Mouse (Mus musculus) embryonic facial prominence, embryonic 11.5 days (tissue): ENCODE data around the gene Pcgf1. TPM values are rescaled to one million over a fixed set of nuclear protein-coding genes. Genes with fewer than 3 reads are reported as not detected.

ENCODE experiments used
- ATAC-seq: fragments of 200-750 bp; cut with Nextera tagmentation; replicated peaks from 2 replicates; pipeline ENCODE4 v1.8.0; 2017; ENCODE audit warnings: low read depth; ENCODE audit not compliant: insufficient number of reproducible peaks, low FRiP score, low TSS enrichment
- DNase-seq: peaks from one replicate; pipeline ENCODE4 v3.0.0-alpha.2; 2015; ENCODE audit warnings: low spot score
- H3K27ac ChIP-seq: fragments of 300-500 bp; sonication (generic); replicated peaks from 2 replicates; pipeline ENCODE4 v1.5.1; 2014; ENCODE audit warnings: mild to moderate bottlenecking, low read depth, low read length, control low read depth
- H3K27me3 ChIP-seq: fragments of 300-500 bp; sonication (generic); 2 replicates; pipeline ENCODE4 v1.6.1; 2014; ENCODE audit warnings: mild to moderate bottlenecking, low read length, moderate library complexity, mixed read lengths; ENCODE audit not compliant: control insufficient read depth, insufficient read depth
- H3K36me3 ChIP-seq: fragments of 300-500 bp; sonication (generic); replicated peaks from 2 replicates; pipeline ENCODE4 v1.6.1; 2014; ENCODE audit warnings: low read depth, mild to moderate bottlenecking, low read length, moderate library complexity, mixed read lengths; ENCODE audit not compliant: control insufficient read depth, insufficient read depth
- H3K4me1 ChIP-seq: fragments of 300-500 bp; sonication (generic); 2 replicates; pipeline ENCODE4 v1.6.1; 2014; ENCODE audit warnings: low read length, mixed read lengths; ENCODE audit not compliant: control insufficient read depth, insufficient read depth
- H3K4me2 ChIP-seq: fragments of 300-500 bp; sonication (generic); 2 replicates; pipeline ENCODE4 v1.6.1; 2014; ENCODE audit warnings: low read depth, mild to moderate bottlenecking, control low read depth, low read length, moderate library complexity
- H3K4me3 ChIP-seq: fragments of 300-500 bp; sonication (generic); 2 replicates; pipeline ENCODE4 v1.5.1; 2014; ENCODE audit warnings: low read depth, low read length, control low read depth
- H3K9ac ChIP-seq: fragments of 300-500 bp; sonication (generic); replicated peaks from 2 replicates; pipeline ENCODE4 v1.6.1; 2014; ENCODE audit warnings: mild to moderate bottlenecking, control low read depth, low read length
- H3K9me3 ChIP-seq: fragments of 300-500 bp; sonication (generic); replicated peaks from 2 replicates; pipeline ENCODE4 v1.6.1; 2016; ENCODE audit warnings: mild to moderate bottlenecking, low read length, inconsistent platforms, mixed read lengths; ENCODE audit not compliant: control insufficient read depth
- WGBS: fragments of 180-500 bp; shearing (Covaris S2); extraction: QIAGEN DNeasy Blood & Tissue Kit; methylation state at CpG from one replicate; pipeline ENCODE4 v1.1.7; 2014; 5-methylcytosine and 5-hydroxymethylcytosine counted together
- polyA plus RNA-seq: library from polyadenylated mRNA; unstranded; fragments of >200 nt; fragmentation: Nextera tagmentation; extraction: Ambion mirVana; gene quantifications from 2 replicates; pipeline ENCODE4 v1.2.1, GENCODE M21; 2014

Gene Pcgf1
- polyA plus RNA-seq, 1 experiment from 2014 or later: 42.9 TPM

GRCm38 (mm10) chr6:83068706-83069487 lies 8.8 kb upstream of the Pcgf1 start:
- H3K4me3 ChIP-seq: peak overlapping the region; percentile 30
- no peak overlapping the region for H3K9ac ChIP-seq
- H3K9me3 ChIP-seq: no peaks in the 10 kb centered on the region
- H3K36me3 ChIP-seq: no peaks in the 10 kb centered on the region
- H3K4me1 ChIP-seq: peaks cover 6% of the 10 kb centered on the region
- WGBS: under 1% methylated on average over 81 of the region's 81 CpGs
- DNase-seq (no peak), ATAC-seq (no peak)
- peaks cover 89% of the 10 kb centered on the region for H3K27me3 ChIP-seq
- no peak overlapping the region for H3K27ac ChIP-seq
- peak overlapping the region; percentile 41 for H3K4me2 ChIP-seq

- H3K27me3 ChIP-seq: peaks cover 86% of the 10 kb centered on the region
- WGBS: 3% methylated on average over 69 of the region's 69 CpGs
- H3K4me1 ChIP-seq: peaks cover 6% of the 10 kb centered on the region
- peak overlapping the region; percentile 46 for H3K4me2 ChIP-seq
- H3K36me3 ChIP-seq: no peaks in the 10 kb centered on the region
- no peak overlapping the region; the same call in none of the 2 replicates for H3K9ac ChIP-seq
- no peak for DNase-seq
- peak overlapping the region; percentile 30 for H3K4me3 ChIP-seq
- H3K9me3 ChIP-seq: no peaks in the 10 kb centered on the region
- peak; percentile 10; the same call in 1 of the 2 replicates for ATAC-seq
- no peak overlapping the region for H3K27ac ChIP-seq
Measured at GRCm38 (mm10) chr6:83069488-83070246, 8.0 kb upstream of the Pcgf1 start.

GRCm38 (mm10) chr6:83070247-83070310 lies 7.6 kb upstream of the Pcgf1 start, which contains the start of gene Tlx2:
Tlx2 (minus strand) TSS chr6:83070293.
- peaks cover 85% of the 10 kb centered on the region for H3K27me3 ChIP-seq
- 0 out of 2 replicates have a peak within 1 kb of the TSS, but pooled peaks have one; percentile 28 for H3K27ac ChIP-seq
- no peaks in the 10 kb centered on the region for H3K9me3 ChIP-seq
- whole genome bisulfite sequencing: 1% methylated on average over 10 of the region's 10 CpGs
- H3K4me1 ChIP-seq: peaks cover 6% of the 10 kb centered on the region
- peak within 1 kb of the TSS; percentile 30 for H3K9ac ChIP-seq
- no peaks in the 10 kb centered on the region for H3K36me3 ChIP-seq
- H3K4me3 ChIP-seq: peak within 1 kb of the TSS; percentile 30
- H3K4me2 ChIP-seq: peak within 1 kb of the TSS; percentile 46
- DNase-seq (no peak), ATAC-seq (no peak)

- DNase-seq: no peak
- Histone ChIP-seq H3K9ac (peak overlapping the region; percentile 30; the same call in 1 of the 2 replicates), H3K9me3 (no peaks in the 10 kb centered on the region), H3K4me1 (peaks cover 6% of the 10 kb centered on the region), H3K4me2 (peak overlapping the region; percentile 46), H3K27ac (0 out of 2 replicates have a peak overlapping the region, but pooled peaks have one; percentile 28), H3K27me3 (peaks cover 80% of the 10 kb centered on the region), H3K4me3 (peak overlapping the region; percentile 30), H3K36me3 (no peaks in the 10 kb centered on the region)
- WGBS: under 1% methylated on average over 51 of the region's 58 CpGs
- ATAC-seq: peak; percentile 11; the same call in 1 of the 2 replicates
Measured at GRCm38 (mm10) chr6:83070311-83071219, 7.1 kb upstream of the Pcgf1 start.

GRCm38 (mm10) chr6:83071220-83071619 lies 6.4 kb upstream of the Pcgf1 start:
- under 1% methylated on average over 21 of the region's 24 CpGs for WGBS
- no peaks in the 10 kb centered on the region for H3K36me3 ChIP-seq
- peaks cover 6% of the 10 kb centered on the region for H3K4me1 ChIP-seq
- no peak for DNase-seq
- H3K4me2 ChIP-seq: peak overlapping the region; percentile 33
- peaks cover 73% of the 10 kb centered on the region for H3K27me3 ChIP-seq
- peak overlapping the region; percentile 30 for H3K4me3 ChIP-seq
- ATAC-seq: peak; percentile 52
- H3K9ac ChIP-seq: peak overlapping the region; percentile 13; the same call in 1 of the 2 replicates
- no peak overlapping the region for H3K27ac ChIP-seq
- H3K9me3 ChIP-seq: no peaks in the 10 kb centered on the region

GRCm38 (mm10) chr6:83074979-83075378 lies 2.7 kb upstream of the Pcgf1 start:
- ATAC-seq (no peak), DNase-seq (no peak)
- Histone ChIP-seq H3K27me3 (peaks cover 38% of the 10 kb centered on the region), H3K27ac (no peak overlapping the region), H3K9ac (no peak overlapping the region), H3K4me2 (no peak overlapping the region), H3K9me3 (no peaks in the 10 kb centered on the region), H3K36me3 (no peaks in the 10 kb centered on the region), H3K4me3 (no peak overlapping the region), H3K4me1 (peaks cover 4% of the 10 kb centered on the region)
- WGBS: 19% methylated on average over 2 of the region's 2 CpGs

GRCm38 (mm10) chr6:83078324-83078858 lies 722 bp downstream of the Pcgf1 start:
- ATAC-seq (peak; percentile 82), DNase-seq (peak; percentile 93)
- peaks cover 18% of the 10 kb centered on the region for H3K27me3 ChIP-seq
- H3K36me3 ChIP-seq: no peaks in the 10 kb centered on the region
- no peaks in the 10 kb centered on the region for H3K9me3 ChIP-seq
- H3K4me1 ChIP-seq: no peaks in the 10 kb centered on the region
- H3K4me2 ChIP-seq: peak overlapping the region; percentile 65
- 0% methylated on average over 38 of the region's 46 CpGs for WGBS
- peak overlapping the region; percentile 71 for H3K27ac ChIP-seq
- peak overlapping the region; percentile 63 for H3K9ac ChIP-seq
- peak overlapping the region; percentile 45 for H3K4me3 ChIP-seq
